Mouse (Mus musculus) forebrain, embryonic 16.5 days (tissue): ENCODE results near the gene Mrpl22. TPM values are rescaled to one million over a fixed set of nuclear protein-coding genes. Genes with fewer than 3 reads are reported as not detected.
"Not testable (repeated sequence)": the region's sequence is repeated elsewhere in the genome, so short reads cannot be mapped to it uniquely, and the experiment has no call there.

Source experiments
- ATAC-seq: fragments of 200-750 bp; cut with Nextera tagmentation; 2 replicates; pipeline ENCODE4 v1.8.0; 2017; ENCODE audit warnings: mild to moderate bottlenecking, moderate library complexity
- H3K27ac ChIP-seq: fragments of 300-500 bp; sonication (generic); 2 replicates; pipeline ENCODE4 v1.5.1; 2014; ENCODE audit warnings: low read length, control low read depth
- H3K27me3 ChIP-seq: fragments of 300-500 bp; sonication (generic); replicated peaks from 2 replicates; pipeline ENCODE4 v1.6.1; 2014; ENCODE audit warnings: low read length; ENCODE audit not compliant: control insufficient read depth, insufficient read depth
- H3K36me3 ChIP-seq: fragments of 300-500 bp; sonication (generic); 2 replicates; pipeline ENCODE4 v1.6.1; 2014; ENCODE audit not compliant: control insufficient read depth, insufficient read depth
- H3K4me1 ChIP-seq: fragments of 300-500 bp; sonication (generic); replicated peaks from 2 replicates; pipeline ENCODE4 v1.6.1; 2014; ENCODE audit warnings: low read length; ENCODE audit not compliant: control insufficient read depth, insufficient read depth
- H3K4me2 ChIP-seq: fragments of 300-500 bp; sonication (generic); 2 replicates; pipeline ENCODE4 v1.6.1; 2014; ENCODE audit warnings: mild to moderate bottlenecking, low read length, control low read depth
- H3K4me3 ChIP-seq: fragments of 300-500 bp; sonication (generic); replicated peaks from 2 replicates; pipeline ENCODE4 v1.5.1; 2014; ENCODE audit warnings: mild to moderate bottlenecking, low read length, control low read depth
- H3K9ac ChIP-seq: fragments of 300-500 bp; sonication (generic); replicated peaks from 2 replicates; pipeline ENCODE4 v1.6.1; 2014; ENCODE audit warnings: low read depth, low read length, control low read depth
- H3K9me3 ChIP-seq: fragments of 300-500 bp; sonication (generic); 2 replicates; pipeline ENCODE4 v1.6.1; 2016; ENCODE audit warnings: low read length; ENCODE audit not compliant: control insufficient read depth
- WGBS: fragments of 180-500 bp; shearing (Covaris S2); extraction: QIAGEN DNeasy Blood & Tissue Kit; methylation state at CpG from one replicate; pipeline ENCODE4 v1.1.7; 2014; 5-methylcytosine and 5-hydroxymethylcytosine counted together
- polyA plus RNA-seq: library from polyadenylated mRNA; unstranded; fragments of >200 nt; fragmentation: Nextera tagmentation; extraction: Ambion mirVana; gene quantifications from 2 replicates; pipeline ENCODE4 v1.2.1, GENCODE M21; 2015

Mrpl22 gene
- polyA plus RNA-seq, 1 experiment from 2014 or later, result 102 TPM

DNA sequence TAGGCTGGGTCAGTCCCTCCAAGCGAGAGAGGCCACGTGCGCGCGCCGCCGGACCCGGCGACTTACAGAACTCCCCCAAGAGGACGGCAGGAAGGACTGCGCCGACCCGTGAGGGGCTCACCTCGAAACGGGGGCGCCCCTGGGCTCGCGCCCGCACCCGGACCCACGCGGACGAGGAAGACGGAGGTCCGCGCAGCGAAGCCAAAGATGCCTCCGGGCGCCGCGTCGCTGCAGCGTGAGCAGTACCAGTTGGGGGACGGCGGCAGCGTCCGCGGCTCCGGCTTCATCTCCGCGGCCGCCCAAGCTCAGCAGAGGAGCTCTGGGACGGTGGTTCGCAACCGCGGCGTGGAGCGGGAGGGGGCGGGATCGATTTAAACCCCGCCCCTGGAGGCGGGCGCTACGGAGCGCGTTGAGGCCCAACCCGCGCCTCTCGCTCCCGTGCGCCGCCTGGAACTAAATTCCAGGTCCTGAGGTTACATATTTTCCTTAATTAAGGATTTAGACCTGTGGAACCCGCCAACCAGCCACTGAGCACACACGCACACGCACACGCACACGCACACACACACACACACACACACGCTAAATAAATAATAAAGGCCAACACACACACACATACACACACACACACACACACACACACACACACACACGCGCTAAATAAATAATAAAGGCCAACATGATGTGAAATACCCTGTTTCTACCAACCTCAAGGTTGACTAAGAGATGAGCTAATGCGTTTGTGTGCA is 3.1 kb upstream of the Mrpl22 start, which contains the start of gene Gemin5:
Gene Gemin5 (minus strand): TSS at position 373 of the 749 bp plus-strand sequence.
- Histone ChIP-seq H3K27ac (0 out of 2 replicates have a peak within 1 kb of the TSS, but pooled peaks have one; percentile 5), H3K9me3 (no peaks in the 10 kb centered on the region)
- ATAC-seq, result peak; percentile 88

DNA sequence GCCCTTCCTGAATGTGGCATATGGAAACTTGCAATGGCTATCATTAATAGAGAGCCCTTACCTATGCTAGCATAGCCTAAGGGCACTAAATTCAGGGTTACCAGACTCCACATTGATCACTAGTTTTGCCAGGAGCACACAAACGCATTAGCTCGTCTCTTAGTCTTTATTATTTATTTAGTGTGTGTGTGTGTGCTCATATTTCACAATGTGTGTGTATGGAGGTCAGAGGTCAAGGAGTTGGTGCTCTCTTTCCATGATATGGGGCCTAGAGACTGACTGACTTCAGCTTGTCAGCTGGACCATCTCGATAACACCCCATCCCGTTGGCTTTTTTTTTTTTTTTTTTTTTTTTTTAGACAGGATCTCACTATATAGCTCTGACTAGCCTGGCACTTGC is 1.8 kb upstream of the Mrpl22 start:
- Histone ChIP-seq H3K27me3 (no peaks in the 10 kb centered on the region), H3K36me3 (peaks cover 13% of the 10 kb centered on the region), H3K9me3 (no peaks in the 10 kb centered on the region), H3K4me2 (no peak overlapping the region), H3K9ac (no peak overlapping the region), H3K4me1 (peaks cover 13% of the 10 kb centered on the region), H3K27ac (no peak overlapping the region), H3K4me3 (no peak overlapping the region)
- ATAC-seq, result no peak
- WGBS, result 93% methylated on average over 4 of the region's 4 CpGs

More for the DNA sequence above, 3.1 kb upstream of the Mrpl22 start, which contains the start of gene Gemin5:
- under 1% methylated on average over 62 of the region's 71 CpGs for WGBS
- H3K4me1 ChIP-seq, result peaks cover 13% of the 10 kb centered on the region
- no peaks in the 10 kb centered on the region for H3K27me3 ChIP-seq
- H3K36me3 ChIP-seq, result peaks cover 13% of the 10 kb centered on the region
- H3K4me3 ChIP-seq, result peak within 1 kb of the TSS; percentile 80
- H3K4me2 ChIP-seq, result peak within 1 kb of the TSS; percentile 69
- H3K9ac ChIP-seq, result peak within 1 kb of the TSS; percentile 85

DNA sequence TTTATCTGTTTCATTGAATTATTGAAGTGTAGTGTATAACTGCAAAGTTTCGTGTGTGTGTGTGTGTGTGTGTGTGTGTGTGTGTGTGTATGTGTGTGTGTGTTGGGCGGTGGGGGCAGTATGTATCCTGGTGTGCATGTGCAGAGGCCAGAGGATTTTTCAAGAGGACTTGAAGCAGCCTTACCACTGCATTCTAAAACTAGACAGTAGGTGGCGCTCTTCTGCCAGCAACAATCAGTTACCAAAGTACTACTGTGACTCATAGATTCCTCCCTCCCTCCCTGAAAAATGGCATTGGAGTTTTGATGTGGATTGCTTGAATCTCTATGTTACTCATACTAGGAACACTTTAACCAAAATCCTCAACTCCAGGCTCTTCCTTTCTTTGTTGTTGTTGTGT is 8.1 kb downstream of the Mrpl22 start:
- Histone ChIP-seq H3K9me3 (no peaks in the 10 kb centered on the region), H3K9ac (no peak overlapping the region), H3K4me1 (no peaks in the 10 kb centered on the region), H3K4me3 (no peak overlapping the region), H3K4me2 (no peak overlapping the region), H3K27me3 (no peaks in the 10 kb centered on the region), H3K27ac (no peak overlapping the region), H3K36me3 (peaks cover 24% of the 10 kb centered on the region)
- 19% methylated on average over 3 of the region's 3 CpGs for WGBS
- peak; percentile 52; the same call in 1 of the 2 replicates for ATAC-seq

DNA sequence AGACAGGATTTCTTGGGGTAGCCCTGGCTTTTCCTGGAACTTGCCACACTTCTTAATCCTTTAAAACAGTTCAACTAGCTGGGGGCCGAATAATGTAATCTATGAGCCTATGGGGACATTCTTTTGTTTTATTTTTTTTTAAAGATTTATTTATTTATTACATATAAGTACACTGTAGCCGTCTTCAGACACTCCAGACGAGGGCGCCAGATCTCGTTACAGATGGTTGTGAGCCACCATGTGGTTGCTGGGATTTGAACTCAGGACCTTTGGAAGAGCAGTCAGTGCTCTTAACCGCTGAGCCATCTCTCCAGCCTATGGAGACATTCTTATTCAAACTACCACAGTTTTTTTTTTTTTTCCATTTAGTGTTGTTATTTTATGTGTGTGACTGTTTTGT is 8.5 kb downstream of the Mrpl22 start:
- ATAC-seq, result not testable (repeated sequence)
- H3K36me3 ChIP-seq, result peaks cover 24% of the 10 kb centered on the region
- 94% methylated on average over 6 of the region's 6 CpGs for WGBS

DNA sequence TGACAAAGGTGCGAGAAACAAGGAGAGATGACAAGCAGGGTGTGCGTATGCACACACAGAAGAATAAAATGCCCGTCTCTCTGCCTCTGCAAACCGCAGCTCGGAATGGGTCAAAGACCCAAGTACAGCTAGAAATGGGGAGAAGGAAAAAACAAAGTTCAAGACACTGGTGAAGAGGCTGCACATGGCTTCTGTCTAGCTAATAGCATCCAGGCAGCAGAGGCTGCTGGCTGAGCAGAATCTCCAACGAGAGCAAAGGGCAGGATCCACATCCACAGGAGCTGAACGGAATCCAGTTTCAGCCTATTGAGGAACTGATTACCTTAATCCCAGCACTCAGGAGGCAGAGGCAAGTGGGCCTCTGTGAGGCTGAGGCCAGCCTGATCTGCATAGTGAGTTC is 9.3 kb downstream of the Mrpl22 start:
- Histone ChIP-seq H3K4me3 (no peak overlapping the region), H3K9me3 (no peaks in the 10 kb centered on the region), H3K36me3 (peaks cover 16% of the 10 kb centered on the region), H3K9ac (no peak overlapping the region), H3K27ac (no peak overlapping the region), H3K4me1 (no peaks in the 10 kb centered on the region), H3K4me2 (no peak overlapping the region), H3K27me3 (no peaks in the 10 kb centered on the region)
- 88% methylated on average over 7 of the region's 7 CpGs for WGBS
- no peak for ATAC-seq

More for the DNA sequence above, 8.5 kb downstream of the Mrpl22 start:
- not testable (repeated sequence) for H3K4me1 ChIP-seq, H3K4me2 ChIP-seq, H3K27ac ChIP-seq, H3K4me3 ChIP-seq, H3K27me3 ChIP-seq, H3K9me3 ChIP-seq, H3K9ac ChIP-seq

DNA sequence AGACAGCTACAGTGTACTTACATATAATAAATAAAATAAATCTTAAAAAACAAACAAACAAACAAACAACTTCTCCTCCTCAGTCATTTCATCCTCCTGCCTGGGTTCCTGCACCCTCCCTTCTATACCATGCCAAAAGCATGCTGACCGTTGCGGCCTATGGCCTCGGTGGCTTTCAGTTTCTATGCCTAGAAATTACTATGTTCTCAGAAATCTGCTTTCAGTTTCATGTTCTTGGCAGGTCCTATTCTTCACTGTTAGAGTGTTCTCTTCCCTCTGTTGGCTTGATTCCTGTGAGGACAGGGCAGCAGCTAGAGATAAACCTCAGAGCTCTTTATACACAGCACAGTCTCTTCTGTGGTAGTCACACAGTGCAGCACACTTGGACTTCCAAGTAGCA is 12.1 kb downstream of the Mrpl22 start:
- Histone ChIP-seq H3K27me3 (no peaks in the 10 kb centered on the region), H3K9ac (no peak overlapping the region), H3K4me1 (no peaks in the 10 kb centered on the region), H3K4me2 (no peak overlapping the region), H3K36me3 (peaks cover 2% of the 10 kb centered on the region; the same call in 1 of the 2 replicates), H3K4me3 (no peak overlapping the region), H3K9me3 (no peaks in the 10 kb centered on the region), H3K27ac (no peak overlapping the region)
- WGBS, result 100% methylated on average over 3 of the region's 3 CpGs
- no peak for ATAC-seq

DNA sequence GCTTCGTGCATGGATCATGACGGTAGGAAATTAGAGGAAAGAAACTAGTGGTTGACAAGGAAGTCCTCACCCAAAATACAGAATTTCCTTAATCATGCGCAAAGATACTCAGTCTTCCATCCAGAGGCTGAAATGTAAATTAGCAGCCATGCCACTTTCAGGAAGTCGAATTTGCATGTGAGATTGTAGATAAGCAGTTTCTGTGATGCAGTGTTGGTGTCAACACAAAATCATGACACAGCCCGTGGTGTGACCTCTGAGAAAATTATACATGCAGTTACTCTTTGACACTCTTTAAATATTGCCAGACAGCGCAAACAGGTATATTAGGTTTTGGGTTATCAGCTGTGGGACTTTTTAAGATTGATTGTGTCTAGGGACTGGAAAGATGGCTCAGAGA is 18.2 kb downstream of the Mrpl22 start:
- Histone ChIP-seq H3K27ac (no peak overlapping the region), H3K9me3 (no peaks in the 10 kb centered on the region), H3K27me3 (no peaks in the 10 kb centered on the region), H3K9ac (no peak overlapping the region), H3K36me3 (no peaks in the 10 kb centered on the region), H3K4me3 (no peak overlapping the region), H3K4me1 (no peaks in the 10 kb centered on the region), H3K4me2 (no peak overlapping the region)
- WGBS, result 96% methylated on average over 6 of the region's 6 CpGs
- no peak for ATAC-seq

DNA sequence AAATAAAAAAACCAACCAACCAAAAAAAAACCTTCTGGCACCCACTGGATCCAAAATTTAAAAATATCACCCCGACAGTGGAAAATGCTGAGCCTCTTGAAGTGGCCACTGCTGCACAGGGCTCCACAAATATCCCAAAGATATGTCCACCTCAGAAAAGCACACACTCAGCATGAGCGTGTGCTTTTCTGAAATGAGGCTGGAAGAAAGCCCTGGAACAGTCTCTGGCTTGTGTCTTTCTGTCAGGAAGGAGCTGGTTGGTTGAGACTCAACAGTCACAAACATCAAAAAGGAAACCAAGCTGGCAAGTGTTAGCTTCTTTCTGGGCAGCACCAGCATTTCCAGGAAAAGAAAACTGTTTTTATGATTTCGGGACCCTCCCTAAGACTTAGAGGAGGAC is 21.9 kb downstream of the Mrpl22 start:
- H3K4me1 ChIP-seq, result no peaks in the 10 kb centered on the region
- H3K9ac ChIP-seq, result no peak overlapping the region
- WGBS, result 80% methylated on average over 3 of the region's 3 CpGs
- H3K36me3 ChIP-seq, result no peaks in the 10 kb centered on the region
- no peak overlapping the region for H3K27ac ChIP-seq
- H3K4me2 ChIP-seq, result no peak overlapping the region
- ATAC-seq, result no peak
- H3K4me3 ChIP-seq, result no peak overlapping the region
- no peaks in the 10 kb centered on the region for H3K9me3 ChIP-seq
- H3K27me3 ChIP-seq, result no peaks in the 10 kb centered on the region

DNA sequence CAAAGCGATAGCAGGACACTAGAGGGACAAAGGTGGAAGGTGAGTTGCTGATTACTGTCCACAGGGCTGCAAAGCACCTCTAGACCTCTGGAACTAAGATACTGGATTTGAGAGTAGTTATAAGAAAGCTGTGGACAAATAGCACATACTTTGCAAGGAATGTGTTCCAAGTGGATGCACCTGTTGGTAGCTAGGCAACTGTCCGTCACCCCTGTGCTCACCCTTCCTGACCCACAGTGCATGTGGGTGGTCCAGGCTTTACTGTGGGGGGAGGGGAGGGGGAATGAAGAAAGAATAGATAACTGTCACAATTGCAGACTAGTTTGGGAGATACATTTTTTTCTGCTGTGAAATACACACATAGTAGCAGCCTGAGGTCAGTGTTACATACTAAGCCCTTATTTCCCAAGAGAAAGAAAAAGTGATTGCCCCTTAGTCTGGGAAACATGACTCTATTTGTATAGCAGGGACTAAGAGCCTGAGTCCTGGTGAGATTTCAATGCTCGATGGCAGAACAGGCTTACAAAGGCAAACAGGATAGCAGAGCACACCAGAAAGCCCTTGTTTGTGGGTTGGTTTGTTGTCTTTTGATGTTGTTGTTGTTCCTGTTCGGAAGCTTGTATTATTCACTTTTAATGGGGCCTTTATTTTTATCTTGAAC is 22.5 kb downstream of the Mrpl22 start:
- Histone ChIP-seq H3K9ac (no peak overlapping the region), H3K27ac (no peak overlapping the region), H3K9me3 (no peaks in the 10 kb centered on the region), H3K4me2 (no peak overlapping the region), H3K4me1 (no peaks in the 10 kb centered on the region), H3K36me3 (no peaks in the 10 kb centered on the region), H3K4me3 (no peak overlapping the region), H3K27me3 (no peaks in the 10 kb centered on the region)
- ATAC-seq, result no peak
- 45% methylated on average over 4 of the region's 4 CpGs for WGBS
